Mouse (Mus musculus) heart, adult 2 months (tissue): ENCODE measurements at regions not wholly inside any gene's neighbourhood (a gene's known extent, or its start where the extent isn't known, plus 50 kb on each side); places are given as distances from the start of the nearest gene placed in this dataset.

Source experiments
- CTCF ChIP-seq: fragments of 200-600 bp; IDR thresholded peaks from 2 replicates; pipeline ENCODE4 v1.8.1; 2022; ENCODE audit warnings: antibody characterized with exemption, mild to moderate bottlenecking, moderate library complexity
- EP300 ChIP-seq: fragments of 200-500 bp; IDR thresholded peaks from 2 replicates; pipeline ENCODE4 v1.6.1; 2011; ENCODE audit warnings: low read depth, low read length, control low read depth; ENCODE audit not compliant: insufficient read depth
- POLR2A ChIP-seq: fragments of 200-500 bp; IDR thresholded peaks from 2 replicates; pipeline ENCODE4 v1.6.1; 2011; ENCODE audit warnings: mild to moderate bottlenecking, low read depth, low read length, control low read depth; ENCODE audit not compliant: insufficient read depth

DNA sequence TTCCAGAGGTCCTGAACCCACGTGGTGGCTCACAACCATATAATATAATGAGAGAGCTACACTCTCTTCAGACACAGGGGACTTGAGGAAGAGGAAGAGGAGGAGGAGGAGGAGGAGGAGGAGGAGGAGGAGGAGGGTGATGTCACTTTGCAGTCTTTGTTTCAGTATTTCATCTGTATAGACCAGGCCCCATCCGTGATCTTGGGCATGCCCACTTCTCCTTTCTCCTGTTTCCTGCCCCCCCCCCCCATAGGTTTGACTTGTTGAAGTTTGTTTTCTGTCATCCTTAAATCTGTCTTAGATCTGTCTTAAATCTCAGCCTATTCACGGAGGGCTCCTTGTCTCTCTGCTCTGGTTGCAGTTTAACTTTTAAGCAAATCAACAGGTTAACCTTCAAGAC is 67.0 kb upstream of the Fcgr1 start:
- no peak for TF ChIP-seq CTCF
- TF ChIP-seq POLR2A: no peak
- no peak for TF ChIP-seq EP300
